Comparison of ENCODE assay signal across 8 mouse cellular contexts in genomic region chr2:110950823-110951222, GRCm38 (mm10). TPM values are rescaled to one million over a fixed set of nuclear protein-coding genes. Genes with fewer than 3 reads are reported as not detected.
A peak's percentile ranks its signal among the peaks of the same experiment; 100 is the strongest.
DNase-seq lines count a peak whose midpoint lies in the region; ATAC-seq and TF ChIP-seq lines count a peak whose summit lies in the region.
"Not testable (repeated sequence)": the region's sequence is repeated elsewhere in the genome, so short reads cannot be mapped to it uniquely, and the experiment has no call there.

Ano3 (minus strand) TSS chr2:110950923.

- H3K4me2 ChIP-seq in forebrain, embryonic 12.5 days = peak within 1 kb of the TSS; percentile 61
- peak within 1 kb of the TSS; percentile 71 for H3K4me2 ChIP-seq in heart, embryonic 14.5 days (ENCODE audit: low read length)
- H3K4me2 ChIP-seq in intestine, embryonic 14.5 days (ENCODE audit: low read length) = peak within 1 kb of the TSS; percentile 54
- peak within 1 kb of the TSS; percentile 53 for H3K4me2 ChIP-seq in limb, embryonic 12.5 days
- H3K4me2 ChIP-seq in neural tube, embryonic 15.5 days = peak within 1 kb of the TSS; percentile 67

- not testable (repeated sequence) for TF ChIP-seq CTCF in G1E (IDR thresholded peaks at IDR 0.05; ENCODE audit: low read depth, low read length)

- peak within 1 kb of the TSS; percentile 64 for H3K4me3 ChIP-seq in G1E (ENCODE audit: low read depth, low read length)
- H3K4me3 ChIP-seq in forebrain, embryonic 12.5 days (replicated peaks) = peak within 1 kb of the TSS; percentile 43
- H3K4me3 ChIP-seq in heart, embryonic 14.5 days (ENCODE audit: control insufficient read depth in 1 of 2, insufficient read depth in 1 of 2, low read depth in 1 of 2, low read length in 2 of 2) = peak within 1 kb of the TSS; percentile 32 to 35
- H3K4me3 ChIP-seq in intestine, embryonic 14.5 days (ENCODE audit: low read depth, low read length) = peak within 1 kb of the TSS; percentile 29
- H3K4me3 ChIP-seq in limb, embryonic 12.5 days (replicated peaks) = peak within 1 kb of the TSS; percentile 26
- peak within 1 kb of the TSS; percentile 60 for H3K4me3 ChIP-seq in midbrain, embryonic 10.5 days
- H3K4me3 ChIP-seq in neural tube, embryonic 15.5 days (replicated peaks) = peak within 1 kb of the TSS; percentile 42

- H3K27me3 ChIP-seq in G1E (ENCODE audit: insufficient read depth, low read length); forebrain, embryonic 12.5 days; heart, embryonic 14.5 days (ENCODE audit: control insufficient read depth, insufficient read depth, low read length); intestine, embryonic 14.5 days (replicated peaks; ENCODE audit: control insufficient read depth, insufficient read depth, low read length); limb, embryonic 12.5 days; midbrain, embryonic 10.5 days (ENCODE audit: low read depth, poor library complexity, severe bottlenecking); neural tube, embryonic 15.5 days (replicated peaks): not testable (repeated sequence)

- DNase-seq in G1E (ENCODE audit: low spot score); intestine, embryonic 14.5 days (ENCODE audit: low spot score); layer of hippocampus, postnatal 14 days (ENCODE audit: low spot score in 2 of 2); midbrain, embryonic 10.5 days (ENCODE audit: low spot score): not testable (repeated sequence)

- not testable (repeated sequence) for H3K36me3 ChIP-seq in G1E (replicated peaks); forebrain, embryonic 12.5 days (replicated peaks); heart, embryonic 14.5 days (ENCODE audit: control insufficient read depth, insufficient read depth, low read length); intestine, embryonic 14.5 days (ENCODE audit: control insufficient read depth, insufficient read depth, low read length); limb, embryonic 12.5 days; midbrain, embryonic 10.5 days; neural tube, embryonic 15.5 days

- not testable (repeated sequence) for H3K9me3 ChIP-seq in G1E (replicated peaks); forebrain, embryonic 12.5 days; heart, embryonic 14.5 days (ENCODE audit: control insufficient read depth, low read length); intestine, embryonic 14.5 days (ENCODE audit: control insufficient read depth, low read length); limb, embryonic 12.5 days; midbrain, embryonic 10.5 days (replicated peaks); neural tube, embryonic 15.5 days (replicated peaks)

- ATAC-seq in G1E (ENCODE audit: extremely low read depth, insufficient number of reproducible peaks, low FRiP score, poor library complexity, severe bottlenecking); forebrain, embryonic 12.5 days (ENCODE audit: low FRiP score); heart, embryonic 14.5 days (ENCODE audit: insufficient number of reproducible peaks, insufficient read depth, low FRiP score, low read depth); intestine, embryonic 14.5 days (replicated peaks; ENCODE audit: low FRiP score, low TSS enrichment, low read depth); limb, embryonic 12.5 days (ENCODE audit: insufficient number of reproducible peaks, insufficient read depth, low FRiP score, low TSS enrichment, low read depth); neural tube, embryonic 15.5 days (ENCODE audit: low FRiP score): not testable (repeated sequence)

- not testable (repeated sequence) for H3K4me1 ChIP-seq in G1E (ENCODE audit: insufficient read depth, low read depth, low read length); heart, embryonic 14.5 days (ENCODE audit: control insufficient read depth in 2 of 2, insufficient read depth in 2 of 2, low read length in 2 of 2); intestine, embryonic 14.5 days (replicated peaks; ENCODE audit: control insufficient read depth, insufficient read depth, low read length); limb, embryonic 12.5 days (replicated peaks); neural tube, embryonic 15.5 days
- peaks cover 10% of the 10 kb centered on the region for H3K4me1 ChIP-seq in forebrain, embryonic 12.5 days
- peaks cover 25% of the 10 kb centered on the region for H3K4me1 ChIP-seq in midbrain, embryonic 10.5 days

- H3K9ac ChIP-seq in forebrain, embryonic 12.5 days = peak within 1 kb of the TSS; percentile 41; the same call in 1 of the 2 replicates
- 0 out of 2 replicates have a peak within 1 kb of the TSS, but pooled peaks have one; percentile 16 for H3K9ac ChIP-seq in heart, embryonic 14.5 days (ENCODE audit: low read length)
- H3K9ac ChIP-seq in intestine, embryonic 14.5 days (ENCODE audit: low read length); limb, embryonic 12.5 days (replicated peaks): not testable (repeated sequence)
- H3K9ac ChIP-seq in neural tube, embryonic 15.5 days (replicated peaks) = peak within 1 kb of the TSS; percentile 37; the same call in 1 of the 2 replicates

- H3K27ac ChIP-seq in forebrain, embryonic 12.5 days; heart, embryonic 14.5 days (replicated peaks in 1 of 2; ENCODE audit: control insufficient read depth in 1 of 2, insufficient read depth in 1 of 2, low read depth in 2 of 2, low read length in 2 of 2); intestine, embryonic 14.5 days (ENCODE audit: low read depth); limb, embryonic 12.5 days; neural tube, embryonic 15.5 days (replicated peaks): not testable (repeated sequence)
- peak within 1 kb of the TSS; percentile 83 for H3K27ac ChIP-seq in midbrain, embryonic 10.5 days (replicated peaks)

RNA-seq across cellular contexts. Expression of gene Ano3, which starts in this region (rescaled TPM):
- total RNA-seq in G1E (2014; fragmentation: Nextera tagmentation) (3.7 and 4.3 TPM in 2 replicates), G1E (2017) (1.3 TPM in 2 replicates)
- polyA plus RNA-seq in G1E (2012) = 0.01 and 0.02 TPM in 2 replicates
- polyA plus RNA-seq in forebrain, embryonic 12.5 days (2016; fragmentation: Nextera tagmentation; extraction: Ambion mirVana) = 0.94 and 1.3 TPM in 2 replicates
- 0.34 and 0.38 TPM in 2 replicates for polyA plus RNA-seq in heart, embryonic 14.5 days (2014; fragmentation: Nextera tagmentation; extraction: Ambion mirVana)
- polyA plus RNA-seq in intestine, embryonic 14.5 days (2014; fragmentation: Nextera tagmentation; extraction: Ambion mirVana) = 0.09 and 0.30 TPM in 2 replicates
- 10 to 100 TPM; 30.8 to 31.2 TPM for total RNA-seq in layer of hippocampus, postnatal 14 days (2021)
- 0.21 and 0.23 TPM in 2 replicates for polyA plus RNA-seq in limb, embryonic 12.5 days (2016; fragmentation: Nextera tagmentation; extraction: Ambion mirVana)
- 1.8 and 2.6 TPM in 2 replicates for polyA plus RNA-seq in midbrain, embryonic 10.5 days (2016; fragmentation: Nextera tagmentation; extraction: Ambion mirVana)
- 0.84 and 0.92 TPM in 2 replicates for polyA plus RNA-seq in neural tube, embryonic 15.5 days (2015; fragmentation: Nextera tagmentation; extraction: Ambion mirVana)

Comparison
In these comparisons a context has a peak if more than half of its experiments do, and no peak if none do; other contexts are left out.
1. RNA of gene Ano3 (total RNA-seq): 30.8 to 31.2 TPM in layer of hippocampus, postnatal 14 days; 1.3 to 4.3 TPM in G1E; every median in the first group is over 4 times any median in the second.
2. Peak in every context shown above with its lines, with median percentiles within 50 percentile points of each other: H3K4me3 ChIP-seq and H3K4me2 ChIP-seq.